Mouse (Mus musculus): ENCODE measurements around the gene Fam186a.

GRCm38 (mm10) chr15:99931231-99931630, 35.6 kb downstream of the Fam186a start:
- TF ChIP-seq CTCF (IDR thresholded peaks at IDR 0.05; ENCODE audit: borderline replicate concordance, insufficient read depth, low read length): no peak
- TF ChIP-seq POLR2A (IDR thresholded peaks at IDR 0.05; ENCODE audit: low read depth, low read length): no peak
